Mouse (Mus musculus): ENCODE measurements at regions not wholly inside any gene's neighbourhood (a gene's known extent, or its start where the extent isn't known, plus 50 kb on each side); places are given as distances from the start of the nearest gene placed in this dataset.
A peak's percentile ranks its signal among the peaks of the same experiment; 100 is the strongest.

GRCm38 (mm10) chr8:102845362-102845761, 59.9 kb upstream of the Cdh11 start:
- Histone ChIP-seq H3K36me3 (ENCODE audit: control insufficient read depth, insufficient read depth, low read length) (no peaks in the 10 kb centered on the region), H3K27ac (ENCODE audit: low read depth, low read length) (no peak overlapping the region), H3K27me3 (replicated peaks; ENCODE audit: control insufficient read depth, insufficient read depth, low read length) (no peaks in the 10 kb centered on the region), H3K4me1 (ENCODE audit: control insufficient read depth, insufficient read depth, low read depth, low read length) (no peaks in the 10 kb centered on the region), H3K9me3 (ENCODE audit: control insufficient read depth, low read length) (no peaks in the 10 kb centered on the region), H3K4me3 (ENCODE audit: low read length) (no peak overlapping the region), H3K9ac (ENCODE audit: low read depth, low read length) (no peak overlapping the region), H3K4me2 (ENCODE audit: low read length) (no peak overlapping the region)
- ATAC-seq = no peak

- 69% methylated on average over 1 of the region's 1 CpGs for WGBS
- ATAC-seq = no peak
These were observed 74.6 kb upstream of the Cdh11 start for GRCm38 (mm10) chr8:102860021-102860420.

GRCm38 (mm10) chr8:102899525-102899924, 114.1 kb upstream of the Cdh11 start:
- Histone ChIP-seq H3K9me3 (ENCODE audit: control insufficient read depth, low read length) (no peaks in the 10 kb centered on the region), H3K27me3 (replicated peaks; ENCODE audit: control insufficient read depth, insufficient read depth, low read length) (no peaks in the 10 kb centered on the region), H3K4me3 (ENCODE audit: low read length) (no peak overlapping the region), H3K9ac (ENCODE audit: low read depth, low read length) (no peak overlapping the region), H3K4me2 (ENCODE audit: low read length) (no peak overlapping the region), H3K4me1 (ENCODE audit: control insufficient read depth, insufficient read depth, low read depth, low read length) (no peaks in the 10 kb centered on the region), H3K27ac (ENCODE audit: low read depth, low read length) (no peak overlapping the region), H3K36me3 (ENCODE audit: control insufficient read depth, insufficient read depth, low read length) (no peaks in the 10 kb centered on the region)
- ATAC-seq = no peak
- 84% methylated on average over 2 of the region's 2 CpGs for WGBS

More at GRCm38 (mm10) chr8:102860021-102860420, 74.6 kb upstream of the Cdh11 start:
- H3K27me3 ChIP-seq (replicated peaks; ENCODE audit: control insufficient read depth, insufficient read depth, low read length) = no peaks in the 10 kb centered on the region
- no peaks in the 10 kb centered on the region for H3K9me3 ChIP-seq (ENCODE audit: control insufficient read depth, low read length)
- H3K27ac ChIP-seq (ENCODE audit: low read depth, low read length) = no peak overlapping the region
- no peak overlapping the region for H3K4me3 ChIP-seq (ENCODE audit: low read length)
- no peaks in the 10 kb centered on the region for H3K4me1 ChIP-seq (ENCODE audit: control insufficient read depth, insufficient read depth, low read depth, low read length)
- no peak overlapping the region for H3K9ac ChIP-seq (ENCODE audit: low read depth, low read length)
- H3K4me2 ChIP-seq (ENCODE audit: low read length) = no peak overlapping the region
- H3K36me3 ChIP-seq (ENCODE audit: control insufficient read depth, insufficient read depth, low read length) = no peaks in the 10 kb centered on the region

GRCm38 (mm10) chr8:102900662-102901061, 115.2 kb upstream of the Cdh11 start:
- no peak overlapping the region for H3K9ac ChIP-seq (ENCODE audit: low read depth, low read length)
- H3K36me3 ChIP-seq (ENCODE audit: control insufficient read depth, insufficient read depth, low read length) = no peaks in the 10 kb centered on the region
- H3K4me2 ChIP-seq (ENCODE audit: low read length) = no peak overlapping the region
- no peaks in the 10 kb centered on the region for H3K9me3 ChIP-seq (ENCODE audit: control insufficient read depth, low read length)
- H3K27ac ChIP-seq (ENCODE audit: low read depth, low read length) = no peak overlapping the region
- H3K4me1 ChIP-seq (ENCODE audit: control insufficient read depth, insufficient read depth, low read depth, low read length) = no peaks in the 10 kb centered on the region
- H3K4me3 ChIP-seq (ENCODE audit: low read length) = no peak overlapping the region
- ATAC-seq = no peak
- no peaks in the 10 kb centered on the region for H3K27me3 ChIP-seq (replicated peaks; ENCODE audit: control insufficient read depth, insufficient read depth, low read length)
- 51% methylated on average over 5 of the region's 5 CpGs for WGBS

GRCm38 (mm10) chr8:102907444-102907843, 122.0 kb upstream of the Cdh11 start:
- Histone ChIP-seq H3K9me3 (ENCODE audit: control insufficient read depth, low read length) (no peaks in the 10 kb centered on the region), H3K27me3 (replicated peaks; ENCODE audit: control insufficient read depth, insufficient read depth, low read length) (no peaks in the 10 kb centered on the region), H3K9ac (ENCODE audit: low read depth, low read length) (no peak overlapping the region), H3K4me2 (ENCODE audit: low read length) (no peak overlapping the region), H3K36me3 (ENCODE audit: control insufficient read depth, insufficient read depth, low read length) (no peaks in the 10 kb centered on the region), H3K4me3 (ENCODE audit: low read length) (no peak overlapping the region), H3K27ac (ENCODE audit: low read depth, low read length) (no peak overlapping the region), H3K4me1 (ENCODE audit: control insufficient read depth, insufficient read depth, low read depth, low read length) (no peaks in the 10 kb centered on the region)
- WGBS = 80% methylated on average over 2 of the region's 2 CpGs
- no peak for ATAC-seq

GRCm38 (mm10) chr8:102931342-102931835, 145.9 kb upstream of the Cdh11 start:
- peak; percentile 61 for ATAC-seq
- Histone ChIP-seq H3K27ac (ENCODE audit: low read depth, low read length) (no peak overlapping the region), H3K9ac (ENCODE audit: low read depth, low read length) (no peak overlapping the region), H3K4me1 (ENCODE audit: control insufficient read depth, insufficient read depth, low read depth, low read length) (no peaks in the 10 kb centered on the region), H3K9me3 (ENCODE audit: control insufficient read depth, low read length) (no peaks in the 10 kb centered on the region), H3K27me3 (replicated peaks; ENCODE audit: control insufficient read depth, insufficient read depth, low read length) (no peaks in the 10 kb centered on the region), H3K4me2 (ENCODE audit: low read length) (no peak overlapping the region), H3K4me3 (ENCODE audit: low read length) (no peak overlapping the region), H3K36me3 (ENCODE audit: control insufficient read depth, insufficient read depth, low read length) (no peaks in the 10 kb centered on the region)
- 25% methylated on average over 3 of the region's 3 CpGs for WGBS

- Histone ChIP-seq H3K27me3 (replicated peaks; ENCODE audit: control insufficient read depth, insufficient read depth, low read length) (no peaks in the 10 kb centered on the region), H3K9ac (ENCODE audit: low read depth, low read length) (no peak overlapping the region), H3K4me3 (ENCODE audit: low read length) (no peak overlapping the region), H3K9me3 (ENCODE audit: control insufficient read depth, low read length) (no peaks in the 10 kb centered on the region), H3K27ac (ENCODE audit: low read depth, low read length) (no peak overlapping the region), H3K36me3 (ENCODE audit: control insufficient read depth, insufficient read depth, low read length) (no peaks in the 10 kb centered on the region), H3K4me2 (ENCODE audit: low read length) (no peak overlapping the region), H3K4me1 (ENCODE audit: control insufficient read depth, insufficient read depth, low read depth, low read length) (no peaks in the 10 kb centered on the region)
- no peak for ATAC-seq
- WGBS = 80% methylated on average over 2 of the region's 2 CpGs
These were observed 153.3 kb upstream of the Cdh11 start for GRCm38 (mm10) chr8:102938771-102939170.

GRCm38 (mm10) chr8:102945546-102945945, 160.1 kb upstream of the Cdh11 start:
- no peaks in the 10 kb centered on the region for H3K4me1 ChIP-seq (ENCODE audit: control insufficient read depth, insufficient read depth, low read depth, low read length)
- 95% methylated on average over 5 of the region's 5 CpGs for WGBS
- peaks cover 4% of the 10 kb centered on the region; the same call in 1 of the 2 replicates for H3K9me3 ChIP-seq (ENCODE audit: control insufficient read depth, low read length)
- H3K27me3 ChIP-seq (replicated peaks; ENCODE audit: control insufficient read depth, insufficient read depth, low read length) = no peaks in the 10 kb centered on the region
- no peak overlapping the region for H3K4me3 ChIP-seq (ENCODE audit: low read length)
- no peak overlapping the region for H3K27ac ChIP-seq (ENCODE audit: low read depth, low read length)
- H3K4me2 ChIP-seq (ENCODE audit: low read length) = no peak overlapping the region
- H3K9ac ChIP-seq (ENCODE audit: low read depth, low read length) = no peak overlapping the region
- no peak for ATAC-seq
- no peaks in the 10 kb centered on the region for H3K36me3 ChIP-seq (ENCODE audit: control insufficient read depth, insufficient read depth, low read length)

- 0 out of 2 replicates have a peak, but pooled peaks have one; percentile 27 for ATAC-seq
These were observed 192.7 kb upstream of the Cdh11 start for GRCm38 (mm10) chr8:102978161-102978581.

More at GRCm38 (mm10) chr8:102978161-102978581, 192.7 kb upstream of the Cdh11 start:
- H3K27me3 ChIP-seq (replicated peaks; ENCODE audit: control insufficient read depth, insufficient read depth, low read length) = no peaks in the 10 kb centered on the region
- H3K36me3 ChIP-seq (ENCODE audit: control insufficient read depth, insufficient read depth, low read length) = no peaks in the 10 kb centered on the region
- no peak overlapping the region for H3K9ac ChIP-seq (ENCODE audit: low read depth, low read length)
- H3K4me1 ChIP-seq (ENCODE audit: control insufficient read depth, insufficient read depth, low read depth, low read length) = no peaks in the 10 kb centered on the region
- no peaks in the 10 kb centered on the region for H3K9me3 ChIP-seq (ENCODE audit: control insufficient read depth, low read length)
- no peak overlapping the region for H3K4me2 ChIP-seq (ENCODE audit: low read length)
- no peak overlapping the region for H3K4me3 ChIP-seq (ENCODE audit: low read length)
- 60% methylated on average over 7 of the region's 7 CpGs for WGBS
- H3K27ac ChIP-seq (ENCODE audit: low read depth, low read length) = no peak overlapping the region

Measured in hindbrain, embryonic 16.5 days (tissue).